In genomic region chr10:121615146-121615870, GRCm38 (mm10) we compare ENCODE assay signal across 15 mouse cellular contexts. TPM values are rescaled to one million over a fixed set of nuclear protein-coding genes. Genes with fewer than 3 reads are reported as not detected.
"Had no signal": no experiment of that assay in that cellular context is flagged by ENCODE, and none has a peak within 500 bp of the region (broad histone marks: within the 10 kb centered on the region; RNA-seq: fewer than 3 reads in every experiment).

No protein-coding gene starts in this region.

- H3K9me3 ChIP-seq: hindbrain, embryonic 15.5 days; limb, embryonic 13.5 days; liver, embryonic 13.5 days; midbrain, embryonic 12.5 days; neural tube, embryonic 13.5 days had no signal

- DNase-seq: kidney, postnatal 10 days; layer of hippocampus, adult 9-11 months; left cerebral cortex, postnatal 4 days; liver, embryonic 13.5 days; lung, adult 18-20 months; right cerebral cortex, adult 18-20 months; right cerebral cortex, postnatal 25 days; thymus, postnatal 36 days had no signal

- H3K4me3 ChIP-seq: hindbrain, embryonic 15.5 days; limb, embryonic 13.5 days; liver, embryonic 13.5 days; midbrain, embryonic 12.5 days; neural tube, embryonic 13.5 days had no signal

- H3K9ac ChIP-seq: hindbrain, embryonic 15.5 days; limb, embryonic 13.5 days; liver, embryonic 13.5 days; midbrain, embryonic 12.5 days; neural tube, embryonic 13.5 days had no signal

- ATAC-seq: intestine, embryonic 16.5 days; midbrain, embryonic 16.5 days had no signal

- H3K27me3 ChIP-seq: hindbrain, embryonic 15.5 days; limb, embryonic 13.5 days; liver, embryonic 13.5 days; midbrain, embryonic 12.5 days; neural tube, embryonic 13.5 days had no signal

- H3K4me2 ChIP-seq: hindbrain, embryonic 15.5 days; limb, embryonic 13.5 days; liver, embryonic 13.5 days; midbrain, embryonic 12.5 days; neural tube, embryonic 13.5 days had no signal

- H3K27ac ChIP-seq: hindbrain, embryonic 15.5 days; limb, embryonic 13.5 days; liver, embryonic 13.5 days; midbrain, embryonic 12.5 days; neural tube, embryonic 13.5 days had no signal

- H3K4me1 ChIP-seq: hindbrain, embryonic 15.5 days; limb, embryonic 13.5 days; midbrain, embryonic 12.5 days; neural tube, embryonic 13.5 days had no signal

RNA-seq across cellular contexts. Expression of gene D930020B18Rik, which starts 26.1 kb away (rescaled TPM):
- total RNA-seq: megakaryocyte-erythroid progenitor cell, adult 5-6 weeks had no signal
- polyA plus RNA-seq: liver, embryonic 13.5 days; midbrain, embryonic 12.5 days had no signal
